Mouse (Mus musculus): ENCODE measurements at regions not wholly inside any gene's neighbourhood (a gene's known extent, or its start where the extent isn't known, plus 50 kb on each side); places are given as distances from the start of the nearest gene placed in this dataset.

- ChIA-PET CTCF (no interaction called here), POLR2A (no interaction called here)
Measured at GRCm38 (mm10) chr1:76829690-76830089, 685.2 kb downstream of the Epha4 start.

DNA sequence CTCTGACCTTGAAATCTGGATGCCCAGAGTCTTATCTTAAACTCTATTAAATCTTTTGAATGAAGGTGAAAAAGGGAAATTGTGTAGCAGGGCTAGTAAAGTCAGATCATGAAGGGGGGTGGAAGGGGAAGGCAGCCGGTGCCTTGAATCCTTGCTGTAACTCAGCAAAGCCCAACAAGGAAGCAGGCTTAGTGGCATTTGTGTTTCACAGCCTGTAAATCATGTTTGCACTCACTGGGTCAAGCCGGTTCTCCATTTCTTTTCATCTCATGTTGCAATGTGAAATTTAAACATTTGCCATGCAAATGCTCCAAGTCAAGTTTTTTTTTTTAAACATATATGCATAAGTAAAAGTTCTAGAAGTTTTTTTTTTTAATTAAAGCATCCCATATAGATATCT lies 682.6 kb downstream of the Epha4 start:
- CTCF ChIA-PET = no interaction called here
- POLR2A ChIA-PET = no interaction called here

GRCm38 (mm10) chr1:76835028-76835683 lies 679.7 kb downstream of the Epha4 start:
- POLR2A ChIA-PET = no interaction called here
- CTCF ChIA-PET = no interaction called here

DNA sequence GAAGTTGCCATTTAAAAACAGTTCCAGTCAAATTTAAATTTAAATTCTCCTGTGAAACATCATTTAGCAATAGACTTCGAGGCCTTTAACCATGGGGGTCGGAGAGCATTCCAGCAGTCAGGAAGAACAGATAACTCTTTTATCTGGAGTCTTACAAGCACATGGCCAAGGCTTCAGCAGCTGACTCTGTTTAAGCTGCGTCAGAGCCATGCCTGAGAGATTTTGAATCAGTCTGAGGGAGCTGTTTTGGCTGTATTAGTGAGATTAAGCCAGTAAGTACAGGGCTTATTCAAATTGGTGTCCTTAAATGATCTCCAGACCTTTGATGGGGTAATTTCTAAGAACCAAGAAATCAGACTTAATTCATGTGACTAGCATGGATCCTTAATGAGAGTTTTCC lies 665.5 kb downstream of the Epha4 start:
- CTCF ChIA-PET = no interaction called here
- POLR2A ChIA-PET = no interaction called here

DNA sequence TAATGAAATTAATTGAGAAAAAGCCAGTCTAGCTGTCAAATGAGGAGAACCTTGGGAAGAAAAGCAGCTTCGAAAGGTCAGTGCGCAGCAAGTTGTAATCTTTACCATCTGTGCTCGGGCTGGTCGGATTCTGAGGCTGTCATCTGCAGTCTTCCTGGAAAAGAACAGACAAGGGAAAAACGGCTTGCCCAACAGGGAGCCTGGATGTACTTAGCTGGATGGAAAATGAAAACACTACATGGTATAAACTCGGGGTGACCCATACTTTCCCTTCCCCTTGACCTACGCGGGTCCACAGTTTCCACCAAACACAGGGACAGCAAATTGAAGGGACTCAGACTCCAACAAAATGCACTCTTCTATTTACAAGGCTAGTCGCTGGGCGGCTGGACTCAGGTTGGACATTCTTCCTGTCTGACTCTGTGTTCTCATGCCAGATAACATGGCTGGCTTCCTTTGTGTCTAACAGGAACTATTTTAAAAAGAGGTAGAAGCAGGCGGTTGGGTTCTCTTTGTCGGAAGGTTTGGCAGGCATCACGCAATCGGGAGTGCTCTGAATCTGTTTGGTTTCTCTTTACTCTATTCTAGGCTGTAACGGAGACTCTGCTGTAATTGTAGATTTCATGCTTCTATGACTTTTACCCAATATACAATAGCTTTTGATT lies 648.5 kb downstream of the Epha4 start:
- POLR2A ChIA-PET = no interaction called here

GRCm38 (mm10) chr1:76873207-76873606 lies 641.7 kb downstream of the Epha4 start:
- ChIA-PET POLR2A (interaction anchor here in 1 of 4 experiments (0.7 kb wide), 1 partner anchor 70 kb away, joined by 4 read pairs; no protein-coding TSS in a partner anchor), CTCF (no interaction called here)

More for the DNA sequence above, 648.5 kb downstream of the Epha4 start:
- CTCF ChIA-PET = no interaction called here

DNA sequence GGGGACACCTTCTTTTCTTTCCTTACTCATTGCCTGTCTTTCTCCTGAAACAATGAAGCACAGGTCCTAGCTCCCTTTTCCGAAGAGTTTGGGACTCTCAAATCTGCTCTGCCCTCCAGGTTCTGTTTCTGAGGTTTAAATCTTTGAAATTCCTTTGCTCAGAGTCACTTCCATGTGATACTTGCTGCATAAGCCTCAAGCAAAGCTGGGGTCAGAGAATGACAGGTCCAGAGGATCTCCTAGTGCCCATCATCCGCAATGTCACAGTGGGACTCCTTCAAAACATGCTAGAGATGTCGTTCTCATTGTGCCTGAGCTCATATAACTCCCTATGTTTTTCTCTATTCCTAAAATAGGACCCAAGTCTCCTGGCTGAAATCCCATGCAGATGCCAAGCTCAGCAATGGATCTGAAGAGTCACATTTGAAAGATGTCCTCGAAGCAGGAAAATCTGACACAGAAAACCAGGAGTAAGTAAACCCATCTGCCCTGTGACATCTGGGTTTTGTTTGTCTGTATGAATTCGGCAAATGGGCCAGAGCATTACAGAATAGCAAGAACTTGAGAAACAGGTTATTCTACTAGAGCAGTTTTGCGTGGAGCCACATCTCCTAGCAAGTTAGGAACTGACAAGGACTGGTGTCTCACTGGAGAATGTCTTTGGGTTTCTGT lies 634.6 kb downstream of the Epha4 start:
- POLR2A ChIA-PET = interaction anchor here in 2 of 4 experiments (0.6 to 0.7 kb wide), 3 partner anchors 10 to 938 kb away, joined by 3 read pairs; no protein-coding TSS in a partner anchor
- CTCF ChIA-PET = no interaction called here

GRCm38 (mm10) chr1:76880783-76881145 lies 634.1 kb downstream of the Epha4 start:
- CTCF ChIA-PET = no interaction called here
- POLR2A ChIA-PET = interaction anchor here in 1 of 4 experiments (0.6 to 0.7 kb wide), 2 partner anchors 315 to 938 kb away, joined by 3 read pairs; no protein-coding TSS in a partner anchor

GRCm38 (mm10) chr1:76896152-76896864 lies 618.6 kb downstream of the Epha4 start:
- CTCF ChIA-PET = no interaction called here
- POLR2A ChIA-PET = no interaction called here

DNA sequence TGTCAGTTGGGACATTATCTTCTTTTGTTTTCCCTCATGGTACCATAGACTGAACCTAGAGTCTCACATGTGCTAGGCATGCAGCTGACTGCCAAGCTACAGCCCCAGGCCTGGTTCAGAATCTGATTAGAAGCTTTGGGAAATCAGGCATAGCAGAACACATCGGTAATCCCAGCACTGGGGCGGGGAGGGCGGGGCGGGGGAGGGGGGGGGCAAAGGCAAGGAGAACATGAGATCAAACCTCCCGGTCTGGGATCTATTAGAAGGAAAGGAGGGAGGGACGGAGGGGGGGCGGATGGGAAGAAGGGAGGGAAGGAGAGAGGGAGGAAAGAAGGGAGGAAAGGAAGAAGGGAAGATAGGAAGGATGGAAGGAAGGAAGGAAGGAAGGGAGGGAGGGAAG lies 617.5 kb downstream of the Epha4 start:
- CTCF ChIA-PET = no interaction called here
- POLR2A ChIA-PET = no interaction called here

- POLR2A ChIA-PET = no interaction called here
- CTCF ChIA-PET = no interaction called here
Measured at GRCm38 (mm10) chr1:76911472-76911871, 603.4 kb downstream of the Epha4 start.

DNA sequence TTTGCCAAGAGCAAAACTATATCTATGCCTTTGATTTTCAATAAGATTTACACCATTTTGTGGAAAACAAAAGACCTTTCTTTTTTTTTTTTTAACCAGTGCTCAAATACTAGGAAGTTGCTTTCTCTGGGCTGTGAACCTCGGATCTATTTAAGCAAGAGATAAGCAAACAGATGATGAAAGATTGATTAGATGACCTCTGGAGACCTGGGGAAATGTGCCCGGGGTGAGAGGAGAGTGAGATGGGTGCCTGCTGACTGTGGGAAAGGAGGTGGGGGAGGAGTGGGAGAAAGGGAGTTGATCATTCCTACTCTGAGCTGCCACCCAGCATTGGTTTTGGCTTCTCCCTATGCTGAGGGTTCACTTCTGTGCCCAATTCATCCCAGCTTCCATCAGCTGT lies 595.3 kb downstream of the Epha4 start:
- ChIA-PET CTCF (no interaction called here), POLR2A (no interaction called here)

- ChIA-PET CTCF (no interaction called here), POLR2A (no interaction called here)
Measured at GRCm38 (mm10) chr1:76920634-76921033, 594.3 kb downstream of the Epha4 start.

GRCm38 (mm10) chr1:76927041-76927440 lies 587.8 kb downstream of the Epha4 start:
- ChIA-PET POLR2A (interaction anchor here in 1 of 4 experiments (1.1 kb wide), 1 partner anchor 588 kb away, joined by 3 read pairs; no protein-coding TSS in a partner anchor), CTCF (no interaction called here)

- CTCF ChIA-PET = no interaction called here
- POLR2A ChIA-PET = interaction anchor here in 1 of 4 experiments (0.9 kb wide), 1 partner anchor 12 kb away, joined by 3 read pairs; no protein-coding TSS in a partner anchor
Measured at GRCm38 (mm10) chr1:76928035-76928434, 586.9 kb downstream of the Epha4 start.

GRCm38 (mm10) chr1:76933460-76933859 lies 581.4 kb downstream of the Epha4 start:
- ChIA-PET POLR2A (no interaction called here), CTCF (no interaction called here)

- ChIA-PET CTCF (no interaction called here), POLR2A (no interaction called here)
Measured at GRCm38 (mm10) chr1:76942730-76943129, 572.2 kb downstream of the Epha4 start.

DNA sequence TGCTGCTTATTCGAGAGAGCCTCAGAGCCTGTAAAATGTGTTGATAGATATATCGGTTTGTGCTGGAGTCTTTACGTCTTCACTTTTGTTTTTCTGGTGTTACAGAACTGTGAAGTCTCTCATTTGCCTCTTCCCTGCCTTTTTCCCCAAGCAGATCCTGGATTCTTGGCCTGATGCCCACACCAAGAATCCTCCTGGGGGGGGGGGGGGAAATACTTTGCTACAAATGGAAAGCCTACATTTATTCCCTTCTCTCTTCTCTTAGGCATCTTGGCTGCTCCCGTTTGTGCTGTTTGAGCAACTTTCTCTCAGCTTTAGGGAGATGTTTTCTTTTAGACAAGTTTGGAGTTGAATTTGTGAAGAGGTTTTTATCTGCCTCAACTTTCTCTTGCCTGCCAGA lies 570.8 kb downstream of the Epha4 start:
- ChIA-PET CTCF (no interaction called here), POLR2A (no interaction called here)

DNA sequence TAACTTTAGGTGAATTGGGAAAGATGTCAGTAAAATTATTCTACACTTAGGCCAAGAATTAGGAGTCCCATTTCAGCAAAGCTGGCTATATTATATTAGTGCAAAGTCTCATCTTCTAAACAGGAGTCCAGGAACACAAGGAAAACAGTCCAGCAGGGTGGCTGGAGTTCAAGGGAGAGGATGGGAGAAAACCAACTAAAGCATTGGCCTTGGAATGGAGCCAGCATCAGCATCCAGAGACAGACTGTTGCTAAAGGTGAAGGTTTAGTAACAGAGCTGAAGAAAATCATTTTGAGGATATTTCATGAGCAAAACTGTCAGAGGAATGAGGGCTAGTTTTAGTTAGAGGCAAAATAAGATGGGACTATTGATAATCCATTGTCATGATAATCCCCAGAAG lies 559.9 kb downstream of the Epha4 start:
- ChIA-PET POLR2A (interaction anchor here in 1 of 4 experiments (1.3 kb wide), 1 partner anchor 17 kb away, joined by 3 read pairs; no protein-coding TSS in a partner anchor), CTCF (no interaction called here)

DNA sequence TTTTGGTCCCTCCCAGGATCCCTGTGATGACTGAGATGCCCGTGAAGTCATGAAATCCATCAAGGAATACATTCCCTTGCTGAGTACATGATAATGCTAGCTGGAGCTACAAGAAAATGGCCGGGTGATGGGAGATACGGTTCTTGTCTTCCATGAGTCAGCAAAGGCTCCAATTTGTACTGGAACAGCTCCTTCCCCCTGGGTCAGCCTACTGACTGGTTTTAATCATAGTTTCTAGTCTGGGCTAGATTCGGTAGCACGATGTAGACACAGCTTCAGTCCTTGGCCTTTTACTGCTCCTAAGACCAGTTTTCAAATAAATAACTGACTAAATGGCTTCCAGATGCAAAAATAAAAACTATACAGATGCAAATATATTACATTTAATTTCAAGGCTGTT lies 557.5 kb downstream of the Epha4 start:
- ChIA-PET POLR2A (no interaction called here), CTCF (interaction anchor here in 1 of 4 experiments (0.5 kb wide), 1 partner anchor 59 kb away, joined by 3 read pairs; no protein-coding TSS in a partner anchor)

Data from embryonic stem cell, embryonic (primary cell).